Mouse (Mus musculus) stomach, embryonic 14.5 days (tissue): Measurements from ENCODE around the gene Il17re. TPM values are rescaled to one million over a fixed set of nuclear protein-coding genes. Genes with fewer than 3 reads are reported as not detected.
A peak's percentile ranks its signal among the peaks of the same experiment; 100 is the strongest.

Source experiments
- ATAC-seq: fragments of 200-750 bp; cut with Nextera tagmentation; 2 replicates; pipeline ENCODE4 v1.8.0; 2017; ENCODE audit warnings: low read depth, moderate TSS enrichment; ENCODE audit not compliant: insufficient number of reproducible peaks, insufficient read depth, low FRiP score
- H3K27ac ChIP-seq: fragments of 300-500 bp; sonication (generic); 2 replicates; pipeline ENCODE4 v1.5.1; 2014; ENCODE audit warnings: mild to moderate bottlenecking, low read length, moderate library complexity, mixed read lengths
- H3K27me3 ChIP-seq: fragments of 300-500 bp; sonication (generic); 2 replicates; pipeline ENCODE4 v1.6.1; 2014; ENCODE audit warnings: low read length, control low read depth, mixed read lengths; ENCODE audit not compliant: control insufficient read depth, insufficient read depth
- H3K36me3 ChIP-seq: fragments of 300-500 bp; sonication (generic); 2 replicates; pipeline ENCODE4 v1.6.1; 2014; ENCODE audit warnings: mild to moderate bottlenecking, control low read depth, low read length, moderate library complexity, mixed read lengths; ENCODE audit not compliant: control insufficient read depth, insufficient read depth
- H3K4me1 ChIP-seq: fragments of 300-500 bp; sonication (generic); 2 replicates; pipeline ENCODE4 v1.6.1; 2014; ENCODE audit warnings: low read length, control low read depth, mixed read lengths; ENCODE audit not compliant: control insufficient read depth, insufficient read depth
- H3K4me2 ChIP-seq: fragments of 300-500 bp; sonication (generic); replicated peaks from 2 replicates; pipeline ENCODE4 v1.6.1; 2014; ENCODE audit warnings: low read depth, low read length, control low read depth
- H3K4me3 ChIP-seq: fragments of 300-500 bp; sonication (generic); 2 replicates; pipeline ENCODE4 v1.5.1; 2014; ENCODE audit warnings: low read depth, low read length, control low read depth
- H3K9ac ChIP-seq: fragments of 300-500 bp; sonication (generic); replicated peaks from 2 replicates; pipeline ENCODE4 v1.6.1; 2014; ENCODE audit warnings: low read depth, mild to moderate bottlenecking, control low read depth, low read length, moderate library complexity, mixed read lengths
- H3K9me3 ChIP-seq: fragments of 300-500 bp; sonication (generic); 2 replicates; pipeline ENCODE4 v1.6.1; 2016; ENCODE audit warnings: low read depth, low read length, control low read depth; ENCODE audit not compliant: control insufficient read depth
- WGBS: fragments of 180-500 bp; shearing (Covaris S2); extraction: QIAGEN DNeasy Blood & Tissue Kit; methylation state at CpG from one replicate; pipeline ENCODE4 v1.1.7; 2014; 5-methylcytosine and 5-hydroxymethylcytosine counted together
- polyA plus RNA-seq: library from polyadenylated mRNA; unstranded; fragments of >200 nt; fragmentation: Nextera tagmentation; extraction: Ambion mirVana; gene quantifications from 2 replicates; pipeline ENCODE4 v1.2.1, GENCODE M21; 2014

Il17re gene
- polyA plus RNA-seq, 1 experiment from 2014 or later, result 19.8 TPM

GRCm38 (mm10) chr6:113501388-113502084 is 43.3 kb downstream of the Il17re start, which contains the start of gene Prrt3:
Gene Prrt3, minus strand, starts transcription at chr6:113501931.
- Histone ChIP-seq H3K27me3 (peaks cover 8% of the 10 kb centered on the region), H3K9me3 (no peaks in the 10 kb centered on the region), H3K4me3 (peak within 1 kb of the TSS; percentile 31), H3K27ac (no peak within 1 kb of the TSS), H3K9ac (no peak within 1 kb of the TSS), H3K36me3 (no peaks in the 10 kb centered on the region), H3K4me2 (peak within 1 kb of the TSS; percentile 56), H3K4me1 (no peaks in the 10 kb centered on the region)
- 0 out of 2 replicates have a peak, but pooled peaks have one; percentile 23 for ATAC-seq
- WGBS, result 2% methylated on average over 32 of the region's 32 CpGs

- Histone ChIP-seq H3K4me1 (no peaks in the 10 kb centered on the region), H3K4me2 (no peak overlapping the region), H3K27me3 (peaks cover 7% of the 10 kb centered on the region), H3K9me3 (no peaks in the 10 kb centered on the region), H3K4me3 (no peak overlapping the region), H3K9ac (no peak overlapping the region), H3K27ac (no peak overlapping the region), H3K36me3 (no peaks in the 10 kb centered on the region)
- ATAC-seq, result no peak
- 65% methylated on average over 2 of the region's 2 CpGs for WGBS
These were observed 44.5 kb downstream of the Il17re start for GRCm38 (mm10) chr6:113502801-113503200.

GRCm38 (mm10) chr6:113505689-113506088 is 47.4 kb downstream of the Il17re start:
- Histone ChIP-seq H3K4me3 (no peak overlapping the region), H3K4me1 (no peaks in the 10 kb centered on the region), H3K4me2 (no peak overlapping the region), H3K36me3 (no peaks in the 10 kb centered on the region), H3K9me3 (no peaks in the 10 kb centered on the region), H3K9ac (no peak overlapping the region), H3K27me3 (peaks cover 3% of the 10 kb centered on the region), H3K27ac (no peak overlapping the region)
- no peak for ATAC-seq
- WGBS, result 73% methylated on average over 1 of the region's 1 CpGs

- H3K4me1 ChIP-seq, result no peaks in the 10 kb centered on the region
- H3K4me3 ChIP-seq, result no peak overlapping the region
- H3K36me3 ChIP-seq, result no peaks in the 10 kb centered on the region
- no peak overlapping the region for H3K4me2 ChIP-seq
- no peak for ATAC-seq
- H3K27ac ChIP-seq, result no peak overlapping the region
- no peaks in the 10 kb centered on the region for H3K27me3 ChIP-seq
- no peak overlapping the region for H3K9ac ChIP-seq
- H3K9me3 ChIP-seq, result no peaks in the 10 kb centered on the region
These were observed 48.8 kb downstream of the Il17re start for GRCm38 (mm10) chr6:113507130-113507529.

GRCm38 (mm10) chr6:113508272-113508946 is 50.1 kb downstream of the Il17re start:
- H3K27me3 ChIP-seq, result no peaks in the 10 kb centered on the region
- ATAC-seq, result no peak
- H3K27ac ChIP-seq, result no peak overlapping the region
- no peak overlapping the region for H3K4me2 ChIP-seq
- no peaks in the 10 kb centered on the region for H3K36me3 ChIP-seq
- no peak overlapping the region for H3K9ac ChIP-seq
- H3K4me1 ChIP-seq, result no peaks in the 10 kb centered on the region
- 69% methylated on average over 7 of the region's 7 CpGs for WGBS
- H3K4me3 ChIP-seq, result no peak overlapping the region
- H3K9me3 ChIP-seq, result no peaks in the 10 kb centered on the region

- Histone ChIP-seq H3K36me3 (0 out of 2 replicates have a peak, but pooled peaks cover 3% of the 10 kb centered on the region), H3K9me3 (no peaks in the 10 kb centered on the region), H3K9ac (no peak overlapping the region), H3K4me3 (no peak overlapping the region), H3K27ac (no peak overlapping the region), H3K4me2 (no peak overlapping the region), H3K27me3 (no peaks in the 10 kb centered on the region), H3K4me1 (no peaks in the 10 kb centered on the region)
- 52% methylated on average over 5 of the region's 5 CpGs for WGBS
- ATAC-seq, result no peak
These were observed 50.6 kb downstream of the Il17re start for GRCm38 (mm10) chr6:113508947-113509280.

GRCm38 (mm10) chr6:113513944-113514343 is 55.7 kb downstream of the Il17re start:
- Histone ChIP-seq H3K9ac (no peak overlapping the region), H3K4me3 (no peak overlapping the region), H3K4me2 (no peak overlapping the region), H3K9me3 (no peaks in the 10 kb centered on the region), H3K4me1 (no peaks in the 10 kb centered on the region), H3K27me3 (no peaks in the 10 kb centered on the region), H3K27ac (no peak overlapping the region), H3K36me3 (peaks cover 40% of the 10 kb centered on the region)
- WGBS, result 88% methylated on average over 6 of the region's 6 CpGs
- ATAC-seq, result no peak

GRCm38 (mm10) chr6:113514600-113514999 is 56.3 kb downstream of the Il17re start:
- H3K9ac ChIP-seq, result no peak overlapping the region
- H3K4me1 ChIP-seq, result no peaks in the 10 kb centered on the region
- peaks cover 47% of the 10 kb centered on the region for H3K36me3 ChIP-seq
- 95% methylated on average over 3 of the region's 3 CpGs for WGBS
- no peaks in the 10 kb centered on the region for H3K9me3 ChIP-seq
- no peak overlapping the region for H3K27ac ChIP-seq
- H3K4me2 ChIP-seq, result no peak overlapping the region
- no peak overlapping the region for H3K4me3 ChIP-seq
- ATAC-seq, result no peak
- no peaks in the 10 kb centered on the region for H3K27me3 ChIP-seq
